Mouse (Mus musculus) CH12.LX (cell line): Measurements from ENCODE around the gene Clic4. TPM values are rescaled to one million over a fixed set of nuclear protein-coding genes. Genes with fewer than 3 reads are reported as not detected.
A peak's percentile ranks its signal among the peaks of the same experiment; 100 is the strongest.

Source experiments
- DNase-seq: peaks from one replicate; pipeline ENCODE4 v3.0.0-alpha.2; 2013; ENCODE audit errors: extremely low read depth
- H3K27ac ChIP-seq: 2 replicates; pipeline ENCODE4 v1.5.1; 2012; ENCODE audit warnings: low read depth, mild to moderate bottlenecking, control low read depth, moderate library complexity; ENCODE audit not compliant: insufficient read depth
- H3K27me3 ChIP-seq: replicated peaks from 2 replicates; pipeline ENCODE3; 2012; ENCODE audit warnings: inconsistent platforms
- H3K36me3 ChIP-seq, 2 experiments: replicated peaks in 1 of 2; 2 replicates each; pipeline versions ENCODE3 to v1.6.1; 2012; ENCODE audit warnings: inconsistent platforms in 1 of 2, low read length in 1 of 2, mild to moderate bottlenecking in 1 of 2, mixed read lengths in 1 of 2, moderate library complexity in 1 of 2; ENCODE audit not compliant: control insufficient read depth in 1 of 2, insufficient read depth in 1 of 2
- H3K4me1 ChIP-seq, 2 experiments: 2 replicates each; pipeline ENCODE4 v1.6.1; 2012; ENCODE audit warnings: inconsistent platforms in 1 of 2, moderate library complexity in 1 of 2; ENCODE audit not compliant: insufficient read depth in 2 of 2, control insufficient read depth in 1 of 2
- H3K4me2 ChIP-seq: 2 replicates; pipeline ENCODE4 v1.6.1; 2012; ENCODE audit warnings: low read depth, mild to moderate bottlenecking, control low read depth; ENCODE audit not compliant: poor library complexity, insufficient read depth, severe bottlenecking
- H3K4me3 ChIP-seq, 3 experiments: fragments of 150-350 bp in 1 of 3; sonication (generic) in 1 of 3; replicated peaks in 1 of 3; 2 replicates each; pipeline versions ENCODE3 to v1.5.1; 2011 to 2012; ENCODE audit warnings: low read depth in 2 of 3, low read length in 2 of 3, mild to moderate bottlenecking in 2 of 3, moderate library complexity in 2 of 3, control low read depth in 1 of 3, improper control_type of control experiment in 1 of 3, inconsistent platforms in 1 of 3, mixed read lengths in 1 of 3; ENCODE audit not compliant: poor library complexity in 1 of 3
- H3K79me2 ChIP-seq: replicated peaks from 2 replicates; pipeline ENCODE4 v1.6.1; 2012; ENCODE audit warnings: mild to moderate bottlenecking, moderate library complexity; ENCODE audit not compliant: control insufficient read depth, poor library complexity, insufficient read depth, severe bottlenecking; ENCODE audit errors: extremely low read depth
- H3K9ac ChIP-seq: 2 replicates; pipeline ENCODE4 v1.6.1; 2012; ENCODE audit warnings: low read depth, mild to moderate bottlenecking, control low read depth, moderate library complexity; ENCODE audit not compliant: insufficient read depth
- H3K9me3 ChIP-seq: replicated peaks from 2 replicates; pipeline ENCODE3; 2012; ENCODE audit warnings: low read length, inconsistent platforms, mixed read lengths
- ELF1 ChIP-seq: IDR thresholded peaks from 2 replicates; pipeline ENCODE4 v1.6.1; 2014; ENCODE audit warnings: low read depth, mild to moderate bottlenecking, inconsistent platforms, low read length, improper control_type of control experiment
- JUND ChIP-seq: conservative IDR thresholded peaks from 2 replicates; pipeline ENCODE4 v1.6.1; 2011; ENCODE audit warnings: low read depth, low read length, improper control_type of control experiment
- MAFK ChIP-seq: IDR thresholded peaks from 2 replicates; pipeline ENCODE4 v1.6.1; 2011; ENCODE audit warnings: low read length, improper control_type of control experiment; ENCODE audit not compliant: insufficient replicate concordance
- MEF2A ChIP-seq: IDR thresholded peaks from 2 replicates; pipeline ENCODE4 v1.6.1; 2014; ENCODE audit warnings: low read depth, mild to moderate bottlenecking, inconsistent platforms, low read length, improper control_type of control experiment, borderline replicate concordance
- RAD21 ChIP-seq: IDR thresholded peaks from 2 replicates; pipeline ENCODE4 v1.6.1; 2011; ENCODE audit warnings: low read depth, mild to moderate bottlenecking, low read length, improper control_type of control experiment, moderate library complexity
- SMC3 ChIP-seq: IDR thresholded peaks from 2 replicates; pipeline ENCODE4 v1.6.1; 2011; ENCODE audit warnings: low read depth, low read length, improper control_type of control experiment
- TBP ChIP-seq: conservative IDR thresholded peaks from 2 replicates; pipeline ENCODE4 v1.6.1; 2011; ENCODE audit warnings: low read depth, low read length, improper control_type of control experiment
- TCF12 ChIP-seq: IDR thresholded peaks from 2 replicates; pipeline ENCODE4 v1.6.1; 2014; ENCODE audit warnings: low read depth, mild to moderate bottlenecking, inconsistent platforms, low read length, improper control_type of control experiment
- ZC3H11A ChIP-seq: IDR thresholded peaks from 2 replicates; pipeline ENCODE4 v1.6.1; 2012; ENCODE audit warnings: low read depth, mild to moderate bottlenecking, inconsistent platforms, low read length, improper control_type of control experiment
- ZMIZ1 ChIP-seq: IDR thresholded peaks from 2 replicates; pipeline ENCODE4 v1.6.1; 2012; ENCODE audit warnings: low read depth, mild to moderate bottlenecking, inconsistent platforms, low read length, improper control_type of control experiment
- dilution Hi-C: fragments of 300-500 bp; cut with MboI; formaldehyde crosslinking; loops from 2 replicates; pipeline ENCODE4 v1.14.3; 2020; ENCODE audit warnings: low sequenced_read_pairs; ENCODE audit not compliant: extremely low pct_unique_long_range_greater_than_20kb, extremely low pct_ligation_motif_present
- in situ Hi-C: fragments of 300-500 bp; cut with MboI; formaldehyde crosslinking; loops from 3 replicates; pipeline ENCODE4 v1.14.3; 2019; ENCODE audit warnings: low sequenced_read_pairs, low pct_ligation_motif_present, low pct_unique_long_range_greater_than_20kb, mixed read lengths
- polyA plus RNA-seq: library from polyadenylated mRNA; unstranded; fragments of >175 nt; gene quantifications from 2 replicates; pipeline ENCODE4 v1.2.1, GENCODE M21; 2012; ENCODE audit warnings: low read depth; ENCODE audit not compliant: insufficient read length
- total RNA-seq, 2 experiments: library from RNA; depleted of rRNA; stranded (reverse); fragments of 300-350 nt in 1 of 2; fragments of >200 nt in 1 of 2; gene quantifications; 2 replicates each; pipeline ENCODE4 v1.2.3; 2012 to 2014

Clic4 gene
- total and polyA plus RNA-seq, 3 experiments = 154 to 214 (median 199) TPM

- 0 out of 2 replicates have a peak, but pooled peaks have one; percentile 55 for TF ChIP-seq ZMIZ1
- TF ChIP-seq, all 38 proteins: peak for 18
Measured at GRCm38 (mm10) chr4:135205711-135206600, 66.7 kb downstream of the Clic4 start (continued).

- no peak for DNase-seq
- dilution Hi-C loops (no loop called here), in situ Hi-C loops (loop anchor here (5.0 to 10.0 kb wide), 3 partner anchors 148 to 260 kb away; no protein-coding TSS in a partner anchor)
- no peaks in the 10 kb centered on the region for H3K27me3 ChIP-seq
- no peaks in the 10 kb centered on the region for H3K79me2 ChIP-seq
- no peak overlapping the region for H3K27ac ChIP-seq
- no peak for TF ChIP-seq TCF12
- no peak for TF ChIP-seq RAD21
- no peak for TF ChIP-seq TBP
- TF ChIP-seq JUND = no peak
- peaks cover 4% of the 10 kb centered on the region for H3K9me3 ChIP-seq
- H3K4me1 ChIP-seq = peaks cover 17 to 33% of the 10 kb centered on the region in 2 experiments
- H3K4me3 ChIP-seq = no peak overlapping the region
- H3K4me2 ChIP-seq = no peak overlapping the region
- H3K9ac ChIP-seq = no peak overlapping the region
- no peaks in the 10 kb centered on the region for H3K36me3 ChIP-seq
Measured at GRCm38 (mm10) chr4:135205254-135205653, 67.4 kb downstream of the Clic4 start.

- H3K27me3 ChIP-seq = no peaks in the 10 kb centered on the region
- dilution Hi-C loops (no loop called here), in situ Hi-C loops (loop anchor here (5.0 to 10.0 kb wide), 3 partner anchors 147 to 260 kb away; no protein-coding TSS in a partner anchor)
- H3K27ac ChIP-seq = no peak overlapping the region
- no peak overlapping the region for H3K4me2 ChIP-seq
- H3K79me2 ChIP-seq = no peaks in the 10 kb centered on the region
- no peaks in the 10 kb centered on the region for H3K36me3 ChIP-seq
- no peak overlapping the region for H3K4me3 ChIP-seq
- peaks cover 4% of the 10 kb centered on the region for H3K9me3 ChIP-seq
- TF ChIP-seq MEF2A = no peak
- no peak for TF ChIP-seq MAFK
- TF ChIP-seq JUND = no peak
- no peak for TF ChIP-seq ZC3H11A
- TF ChIP-seq ELF1 = no peak
- TF ChIP-seq SMC3 = no peak
- no peak for DNase-seq
- H3K9ac ChIP-seq = no peak overlapping the region
- H3K4me1 ChIP-seq = peaks cover 17 to 34% of the 10 kb centered on the region in 2 experiments
Measured at GRCm38 (mm10) chr4:135204666-135205065, 67.9 kb downstream of the Clic4 start.
